Mouse (Mus musculus) mature B cell (primary cell): Measurements from ENCODE around the gene Ccdc167.

Experiments
- in situ Hi-C: fragments of 300-500 bp; cut with MboI; formaldehyde crosslinking; loops from 2 replicates; pipeline ENCODE4 v1.14.3; 2019

The Ccdc167 gene

GRCm38 (mm10) chr17:29686771-29687170, 30.1 kb downstream of the Ccdc167 start:
- in situ Hi-C loops, result no loop called here

- in situ Hi-C loops, result no loop called here
Measured at GRCm38 (mm10) chr17:29684275-29684674, 32.6 kb downstream of the Ccdc167 start.

GRCm38 (mm10) chr17:29683127-29683526, 33.7 kb downstream of the Ccdc167 start:
- in situ Hi-C loops, result no loop called here

- in situ Hi-C loops, result no loop called here
Measured at GRCm38 (mm10) chr17:29682261-29682660, 34.6 kb downstream of the Ccdc167 start.

- in situ Hi-C loops, result no loop called here
Measured at GRCm38 (mm10) chr17:29681669-29682068, 35.2 kb downstream of the Ccdc167 start.

GRCm38 (mm10) chr17:29680921-29681320, 35.9 kb downstream of the Ccdc167 start:
- in situ Hi-C loops, result no loop called here

GRCm38 (mm10) chr17:29680174-29680573, 36.7 kb downstream of the Ccdc167 start:
- in situ Hi-C loops, result no loop called here

- in situ Hi-C loops, result no loop called here
Measured at GRCm38 (mm10) chr17:29679038-29679767, 37.6 kb downstream of the Ccdc167 start.

- in situ Hi-C loops, result no loop called here
Measured at GRCm38 (mm10) chr17:29678526-29678925, 38.3 kb downstream of the Ccdc167 start.

GRCm38 (mm10) chr17:29673325-29673724, 43.5 kb downstream of the Ccdc167 start:
- in situ Hi-C loops, result no loop called here

GRCm38 (mm10) chr17:29671021-29671420, 45.8 kb downstream of the Ccdc167 start:
- in situ Hi-C loops, result no loop called here

- in situ Hi-C loops, result no loop called here
Measured at GRCm38 (mm10) chr17:29669936-29670335, 46.9 kb downstream of the Ccdc167 start.

GRCm38 (mm10) chr17:29669030-29669429, 47.8 kb downstream of the Ccdc167 start:
- in situ Hi-C loops, result no loop called here

GRCm38 (mm10) chr17:29668051-29668986, 48.5 kb downstream of the Ccdc167 start:
- in situ Hi-C loops, result no loop called here

GRCm38 (mm10) chr17:29662145-29662544, 54.7 kb downstream of the Ccdc167 start:
- in situ Hi-C loops, result no loop called here

GRCm38 (mm10) chr17:29660762-29661391, 56.0 kb downstream of the Ccdc167 start:
- in situ Hi-C loops, result no loop called here

- in situ Hi-C loops, result no loop called here
Measured at GRCm38 (mm10) chr17:29660076-29660761, 56.6 kb downstream of the Ccdc167 start, which contains the start of gene Cmtr1. Cmtr1 (plus strand) TSS chr17:29660595.

GRCm38 (mm10) chr17:29658249-29658648, 58.6 kb downstream of the Ccdc167 start:
- in situ Hi-C loops, result no loop called here

- in situ Hi-C loops, result no loop called here
Measured at GRCm38 (mm10) chr17:29642219-29642618, 74.6 kb downstream of the Ccdc167 start.

- in situ Hi-C loops, result no loop called here
Measured at GRCm38 (mm10) chr17:29640971-29641370, 75.9 kb downstream of the Ccdc167 start.

- in situ Hi-C loops, result no loop called here
Measured at GRCm38 (mm10) chr17:29637895-29638294, 78.9 kb downstream of the Ccdc167 start.

GRCm38 (mm10) chr17:29637377-29637776, 79.5 kb downstream of the Ccdc167 start:
- in situ Hi-C loops, result no loop called here
